Mouse (Mus musculus) heart, adult 11 months (tissue): ENCODE results near the gene Cpeb3.
"Not testable (repeated sequence)": the region's sequence is repeated elsewhere in the genome, so short reads cannot be mapped to it uniquely, and the experiment has no call there.

Experiments
- DNase-seq: peaks from one replicate; pipeline ENCODE4 v3.0.0; 2022

Gene Cpeb3

GRCm38 (mm10) chr19:37208176-37208755 lies at the start of gene Cpeb3:
Gene Cpeb3 (minus strand): TSS chr19:37208601.
- peak; percentile 93 for DNase-seq

GRCm38 (mm10) chr19:37255321-37255720 lies 46.9 kb upstream of the Cpeb3 start:
- no peak for DNase-seq

GRCm38 (mm10) chr19:37252104-37252503 lies 43.7 kb upstream of the Cpeb3 start:
- no peak for DNase-seq

DNA sequence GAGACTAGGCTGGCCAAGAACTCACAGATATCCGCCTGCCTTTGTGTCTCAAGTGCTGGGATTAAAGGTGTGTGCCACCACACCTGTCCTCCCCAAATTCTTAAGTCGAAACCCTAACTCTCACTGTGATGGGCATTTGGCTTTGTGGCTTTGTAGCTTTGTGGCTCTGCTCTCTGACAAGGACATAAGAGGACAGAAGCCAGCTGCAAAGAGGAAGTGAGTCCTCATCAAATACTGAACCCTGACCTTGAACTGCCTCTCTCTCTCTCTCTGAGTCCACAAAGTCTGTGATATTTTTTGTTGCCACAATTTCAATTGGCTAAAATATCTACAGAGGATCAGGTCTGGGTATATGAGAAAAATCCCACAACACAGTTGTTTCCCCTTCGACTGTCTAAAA lies 39.8 kb upstream of the Cpeb3 start:
- DNase-seq, result no peak

GRCm38 (mm10) chr19:37246859-37247258 lies 38.5 kb upstream of the Cpeb3 start:
- no peak for DNase-seq

GRCm38 (mm10) chr19:37242707-37243106 lies 34.3 kb upstream of the Cpeb3 start:
- no peak for DNase-seq

- DNase-seq, result no peak
Measured at GRCm38 (mm10) chr19:37241201-37241600, 32.8 kb upstream of the Cpeb3 start.

- no peak for DNase-seq
Measured at GRCm38 (mm10) chr19:37239096-37239495, 30.7 kb upstream of the Cpeb3 start.

- no peak for DNase-seq
Measured at GRCm38 (mm10) chr19:37238651-37239050, 30.2 kb upstream of the Cpeb3 start.

- no peak for DNase-seq
Measured at GRCm38 (mm10) chr19:37237712-37238437, 29.5 kb upstream of the Cpeb3 start.

- DNase-seq, result no peak
Measured at GRCm38 (mm10) chr19:37237306-37237705, 28.9 kb upstream of the Cpeb3 start.

DNA sequence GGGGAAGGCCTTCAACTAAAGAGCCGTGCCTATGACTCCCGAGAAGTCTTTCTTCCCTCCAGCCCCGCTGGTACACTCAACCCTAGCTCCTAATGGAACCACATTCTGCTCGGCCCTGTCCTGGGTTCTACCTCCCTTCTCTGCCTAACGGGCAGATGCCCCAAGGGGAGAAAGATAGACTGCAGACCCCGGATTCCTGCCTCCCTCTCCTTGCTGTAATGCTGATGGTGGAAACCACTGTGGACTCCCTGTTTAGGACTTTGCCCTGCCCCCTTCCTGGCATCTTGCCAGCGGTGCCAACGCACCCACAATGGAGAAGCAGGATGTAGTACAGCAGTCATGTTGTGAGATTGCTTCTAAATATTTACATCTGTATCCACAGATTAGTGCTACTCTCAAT lies 27.4 kb upstream of the Cpeb3 start:
- peak; percentile 82 for DNase-seq

- DNase-seq, result no peak
Measured at GRCm38 (mm10) chr19:37233561-37234539, 25.4 kb upstream of the Cpeb3 start.

- DNase-seq, result not testable (repeated sequence)
Measured at GRCm38 (mm10) chr19:37232598-37232997, 24.2 kb upstream of the Cpeb3 start.

GRCm38 (mm10) chr19:37225197-37225862 lies 16.9 kb upstream of the Cpeb3 start:
- DNase-seq, result no peak

DNA sequence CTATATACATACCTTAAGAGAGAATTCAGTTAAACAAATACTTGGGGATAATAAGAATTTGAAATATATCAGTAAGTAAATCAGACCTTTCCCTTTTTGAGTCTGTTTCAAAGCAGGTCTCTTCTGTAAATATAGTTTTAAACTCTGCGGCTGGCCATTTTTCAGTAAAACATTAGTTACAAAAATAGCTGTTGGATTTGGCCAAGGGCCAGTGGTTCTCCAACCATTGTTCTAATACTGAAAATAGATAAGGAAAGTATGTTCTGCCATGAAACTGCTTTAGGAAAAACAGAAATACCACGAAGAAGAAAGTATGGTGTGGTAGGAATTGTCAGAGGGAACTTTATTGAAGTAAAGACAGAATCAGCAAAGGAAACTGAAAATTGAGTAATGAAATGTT lies 6.3 kb upstream of the Cpeb3 start:
- no peak for DNase-seq

DNA sequence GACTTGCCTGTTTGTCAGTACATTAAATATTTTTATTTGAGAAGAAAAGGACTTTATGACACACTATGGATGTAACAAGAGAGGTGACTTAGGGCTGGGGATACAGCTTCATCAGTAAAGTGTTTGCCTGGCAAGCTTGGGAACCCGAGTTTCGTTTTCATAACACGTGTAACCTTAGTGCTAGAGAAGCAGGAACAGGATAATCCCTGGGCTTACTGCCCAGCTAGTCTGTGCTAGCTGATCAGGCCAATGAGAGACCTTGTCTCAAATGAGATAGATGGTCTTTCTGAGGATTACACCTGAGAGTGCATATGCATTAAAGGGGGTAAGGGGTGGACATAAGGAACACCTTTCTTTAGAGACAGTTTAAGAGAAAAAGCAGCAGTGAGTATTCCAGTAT lies 3.0 kb upstream of the Cpeb3 start:
- DNase-seq, result no peak

- no peak for DNase-seq
Measured at GRCm38 (mm10) chr19:37210457-37210856, 2.1 kb upstream of the Cpeb3 start.

DNA sequence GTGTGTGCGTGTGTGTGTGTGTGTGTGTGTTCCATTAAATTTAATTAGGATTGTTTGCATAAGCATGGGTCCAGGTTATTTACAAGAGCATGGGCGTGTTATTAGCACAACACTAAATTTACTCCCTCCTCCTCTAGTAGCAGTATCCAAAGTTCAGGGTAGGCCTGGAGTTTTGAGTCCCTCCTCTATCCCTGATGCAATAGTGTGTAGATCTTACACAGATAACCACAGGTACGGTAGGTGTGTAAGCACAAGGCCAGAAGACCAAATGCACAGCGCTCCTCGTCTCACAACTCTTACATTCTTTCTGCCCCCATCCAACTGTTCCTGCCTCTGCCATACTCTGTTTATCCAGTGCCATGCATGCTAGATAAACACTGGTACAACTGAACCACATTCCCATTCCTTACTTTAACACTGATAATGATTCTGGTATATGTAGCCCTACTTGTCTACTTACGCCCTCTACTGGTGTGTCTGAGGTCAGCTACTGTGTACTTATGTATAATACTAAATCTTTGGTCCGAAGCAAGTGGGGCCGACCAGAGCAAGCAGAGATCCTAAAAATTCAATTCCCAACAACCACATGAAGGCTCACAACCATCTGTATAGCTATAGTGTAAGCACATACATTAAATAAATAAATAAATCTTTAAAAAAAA lies 1.2 kb upstream of the Cpeb3 start:
- DNase-seq, result no peak

DNA sequence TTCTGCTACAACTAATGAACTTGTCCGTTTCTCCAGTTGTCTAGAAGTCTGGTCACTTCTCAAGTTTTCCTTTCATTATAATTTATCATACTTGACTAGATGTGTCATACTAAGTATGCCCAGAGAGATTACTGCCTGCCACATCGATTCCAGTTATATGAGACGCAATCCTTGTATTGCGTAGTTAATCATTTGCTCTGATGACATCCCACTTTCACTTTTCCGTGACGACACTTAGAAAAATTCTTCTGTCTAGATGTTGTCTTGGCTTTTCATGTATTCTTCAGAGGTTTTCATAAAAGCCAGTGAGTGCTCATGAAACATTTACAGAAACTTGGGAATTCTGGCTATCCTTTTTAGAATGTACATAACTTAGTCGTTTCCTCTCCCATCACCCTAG lies 585 bp upstream of the Cpeb3 start:
- DNase-seq, result no peak

DNA sequence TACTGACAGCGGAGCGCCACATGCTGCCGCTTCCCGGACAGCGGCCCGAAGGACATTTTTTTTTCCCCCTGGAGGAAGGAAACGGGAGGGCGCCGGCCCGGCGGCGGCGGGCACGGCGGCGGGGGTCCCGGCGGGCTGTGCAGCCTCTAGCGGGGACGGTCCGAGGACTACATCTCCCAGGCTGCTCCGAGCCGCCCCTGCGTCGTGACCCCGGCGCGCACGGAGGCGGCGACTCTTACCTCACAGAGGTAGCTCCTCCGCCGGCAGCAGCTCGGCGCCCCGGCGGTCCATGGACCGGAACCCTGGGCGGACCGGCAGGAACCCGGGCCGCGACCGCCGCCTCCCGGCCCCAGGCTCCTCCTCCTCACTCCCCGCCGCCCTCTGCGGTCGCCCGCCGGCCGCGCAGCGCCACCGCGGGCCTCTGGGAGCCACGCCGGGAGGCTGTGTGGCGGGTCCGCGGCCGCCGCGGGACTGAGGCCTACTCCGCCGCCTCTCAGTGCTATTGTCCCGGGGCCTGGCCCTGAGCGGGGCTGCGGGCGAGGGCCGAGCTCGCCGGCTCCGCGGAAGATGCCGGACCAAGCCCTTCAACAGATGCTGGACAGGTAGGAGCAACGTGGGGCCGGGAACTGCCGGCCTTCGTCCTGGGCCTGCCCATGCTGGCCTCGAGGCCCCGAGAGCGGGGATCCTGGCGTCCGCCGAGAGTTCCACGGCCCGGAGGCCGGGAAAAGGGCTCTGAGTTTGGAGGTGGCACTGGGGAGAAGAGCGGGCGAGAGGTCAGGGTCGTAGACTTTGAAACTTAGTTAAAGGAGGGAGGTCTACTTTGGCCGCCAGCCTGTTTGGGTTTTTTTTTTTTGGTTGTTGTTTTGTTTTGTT lies 862 bp downstream of the Cpeb3 start, which contains the start of gene March5:
TSS of gene March5 (plus strand) at position 241 of the 873 bp plus-strand sequence.
- DNase-seq, result peak; percentile 99
